Mouse (Mus musculus) naive thymus-derived CD4-positive, alpha-beta T cell, adult 2 months (primary cell): ENCODE results near the gene Gm11634.
A peak's percentile ranks its signal among the peaks of the same experiment; 100 is the strongest.
"Not testable (repeated sequence)": the region's sequence is repeated elsewhere in the genome, so short reads cannot be mapped to it uniquely, and the experiment has no call there.

Experiments used
- DNase-seq: peaks from one replicate; pipeline ENCODE4 v3.0.0-alpha.2; 2011; ENCODE audit warnings: low read depth

Gm11634 gene

DNA sequence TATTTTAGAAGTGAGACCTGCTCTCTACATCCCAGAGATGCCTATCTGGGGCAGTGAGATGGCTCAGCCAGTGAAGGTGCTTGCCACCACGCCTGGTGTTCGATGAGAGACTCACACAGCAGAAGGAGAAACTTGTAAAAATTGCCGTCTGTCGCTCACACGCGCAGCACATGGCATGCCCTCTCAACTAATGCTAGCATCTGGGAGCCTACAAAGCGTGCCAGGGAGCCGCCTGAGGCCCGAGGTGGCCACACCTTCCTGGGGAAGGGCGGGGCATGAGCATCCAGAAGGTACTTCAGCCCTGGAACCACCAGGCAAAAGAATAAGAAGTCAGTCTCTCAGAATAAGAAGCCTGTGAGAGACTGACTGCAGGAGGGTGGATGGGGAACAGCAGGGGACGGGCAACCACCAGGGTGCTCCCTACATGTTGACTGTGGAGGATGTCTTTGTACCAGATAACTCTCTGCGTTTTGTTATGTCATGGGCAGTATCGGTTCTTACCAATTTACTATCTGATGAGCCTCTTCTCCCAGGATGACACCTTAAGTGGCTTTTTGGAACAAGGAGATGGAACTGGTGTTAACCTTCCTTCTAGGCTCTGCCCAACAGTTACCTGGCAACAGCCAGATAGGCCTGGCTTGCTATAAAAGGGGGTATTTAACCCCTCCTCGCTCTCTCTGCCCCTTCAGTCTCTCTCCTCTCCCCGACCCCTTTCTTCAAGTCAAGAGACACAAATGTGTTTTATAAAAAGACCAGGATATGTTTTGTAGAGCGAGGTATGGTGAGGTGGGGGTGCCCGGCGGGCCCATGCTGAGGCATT is 18.1 kb upstream of the Gm11634 start:
- no peak for DNase-seq

DNA sequence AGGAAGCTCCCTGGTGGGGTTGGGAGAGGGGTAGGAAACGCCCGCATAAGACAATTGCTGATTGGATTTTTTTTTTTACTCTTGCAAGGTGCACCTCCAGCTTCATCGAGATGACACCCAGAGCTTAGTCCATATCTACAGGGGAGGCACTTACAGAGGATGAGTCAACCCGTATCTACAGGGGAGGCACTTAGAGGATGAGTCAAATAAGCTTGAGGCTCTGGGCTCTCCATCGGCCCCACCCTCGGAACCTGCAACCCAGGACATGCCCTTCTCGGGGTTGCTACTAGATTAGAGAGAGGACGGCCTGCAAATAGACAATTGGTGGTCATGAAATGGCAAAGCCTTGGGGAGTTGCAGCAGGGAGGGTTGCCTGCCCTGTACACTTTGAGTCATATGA is 17.0 kb upstream of the Gm11634 start:
- no peak for DNase-seq

DNA sequence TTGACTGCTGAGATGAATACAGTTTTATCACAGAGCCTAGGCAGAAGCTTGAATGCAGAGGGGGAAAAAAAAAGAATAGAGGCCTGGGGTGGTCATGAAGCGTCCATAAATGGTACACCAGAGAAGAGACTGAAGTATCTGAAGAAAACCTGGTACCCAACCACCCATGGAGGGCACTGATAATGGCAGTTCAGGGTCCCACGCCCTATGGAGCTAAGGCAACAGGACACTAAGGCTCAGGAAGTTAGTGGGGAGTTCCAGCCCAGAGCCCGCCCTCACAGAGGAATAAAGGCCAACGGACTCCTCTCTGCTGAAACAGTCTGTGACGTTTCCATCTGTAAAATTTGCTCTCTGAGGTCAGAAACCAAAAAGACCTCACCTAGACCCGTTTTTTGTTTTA is 16.3 kb upstream of the Gm11634 start:
- DNase-seq: no peak

DNA sequence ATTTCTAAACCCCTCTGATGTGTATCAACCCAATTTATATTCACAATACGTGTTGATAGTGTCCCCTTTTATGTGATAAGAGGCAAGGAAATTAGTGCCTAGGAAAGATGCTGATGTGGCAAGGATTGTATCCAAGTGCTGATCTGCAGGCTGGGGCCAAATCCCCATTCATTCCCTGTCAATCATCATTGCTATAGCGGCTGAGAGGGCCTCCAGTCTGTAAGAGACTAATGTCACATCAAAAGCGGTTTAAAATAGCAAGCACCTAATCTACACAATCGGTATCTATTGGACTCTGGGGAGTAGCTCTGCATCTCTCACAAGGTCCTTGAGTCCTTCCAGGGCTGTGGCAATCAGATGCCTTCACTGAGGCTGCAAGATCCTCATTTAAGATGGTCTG is 15.1 kb upstream of the Gm11634 start:
- no peak for DNase-seq

DNA sequence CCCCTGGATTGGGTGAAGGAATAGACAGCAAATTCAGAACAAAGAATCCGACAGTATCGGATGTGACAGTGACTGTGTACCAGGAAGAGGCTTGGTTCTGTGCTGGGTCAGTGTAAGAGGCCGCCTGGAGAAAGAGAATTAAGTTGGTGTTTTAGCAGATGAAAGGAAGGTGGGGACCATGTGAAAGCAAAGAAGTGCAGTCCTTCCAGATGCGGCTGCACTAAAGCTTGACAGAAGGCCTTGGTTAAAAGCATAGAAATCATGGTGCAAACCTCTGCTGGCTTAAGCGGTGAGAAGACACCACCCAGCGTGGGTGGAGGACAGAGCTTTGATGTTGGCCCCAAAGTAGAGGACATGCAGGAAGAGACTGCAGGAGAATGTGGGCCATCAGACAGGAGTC is 14.5 kb upstream of the Gm11634 start:
- no peak for DNase-seq

DNA sequence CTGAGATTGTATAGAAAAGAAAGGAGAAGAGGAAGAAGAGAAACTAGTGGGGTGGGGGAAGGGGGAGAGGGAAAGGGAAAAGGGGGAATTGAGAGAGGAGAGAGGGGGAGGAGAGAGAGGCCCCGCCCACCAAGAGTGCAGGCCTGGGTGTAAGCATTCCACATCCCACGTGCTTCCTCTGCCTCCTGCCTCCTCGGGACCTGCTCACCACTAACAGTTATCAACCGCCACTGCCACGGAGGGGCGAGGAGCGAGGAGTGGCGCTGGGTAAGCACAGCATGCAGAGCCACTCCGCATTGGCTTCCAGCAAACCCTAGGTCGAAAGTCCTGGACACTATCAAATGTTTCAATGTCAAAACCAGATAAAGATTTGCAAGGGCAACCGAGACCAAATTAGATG is 11.4 kb upstream of the Gm11634 start:
- no peak for DNase-seq

DNA sequence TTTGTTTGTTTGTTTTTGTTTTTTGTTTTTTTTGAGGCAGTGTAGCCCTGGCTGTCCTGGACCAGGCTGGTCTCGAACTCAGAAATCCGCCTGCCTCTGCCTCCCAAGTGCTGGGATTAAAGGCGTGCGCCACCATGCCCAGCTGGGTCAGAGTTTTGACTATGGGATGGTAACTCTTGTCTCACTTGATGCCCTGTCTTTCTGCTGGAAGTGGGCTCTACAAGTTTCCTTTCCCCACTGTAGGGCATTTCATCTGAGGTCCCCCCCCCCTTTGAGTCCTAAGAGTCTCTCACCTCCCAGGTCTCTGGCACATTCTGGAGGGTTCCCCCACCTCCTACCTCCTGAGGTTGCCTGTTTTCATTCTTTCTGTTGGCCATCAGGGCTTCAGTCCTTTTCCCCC is 8.1 kb upstream of the Gm11634 start:
- DNase-seq: not testable (repeated sequence)

DNA sequence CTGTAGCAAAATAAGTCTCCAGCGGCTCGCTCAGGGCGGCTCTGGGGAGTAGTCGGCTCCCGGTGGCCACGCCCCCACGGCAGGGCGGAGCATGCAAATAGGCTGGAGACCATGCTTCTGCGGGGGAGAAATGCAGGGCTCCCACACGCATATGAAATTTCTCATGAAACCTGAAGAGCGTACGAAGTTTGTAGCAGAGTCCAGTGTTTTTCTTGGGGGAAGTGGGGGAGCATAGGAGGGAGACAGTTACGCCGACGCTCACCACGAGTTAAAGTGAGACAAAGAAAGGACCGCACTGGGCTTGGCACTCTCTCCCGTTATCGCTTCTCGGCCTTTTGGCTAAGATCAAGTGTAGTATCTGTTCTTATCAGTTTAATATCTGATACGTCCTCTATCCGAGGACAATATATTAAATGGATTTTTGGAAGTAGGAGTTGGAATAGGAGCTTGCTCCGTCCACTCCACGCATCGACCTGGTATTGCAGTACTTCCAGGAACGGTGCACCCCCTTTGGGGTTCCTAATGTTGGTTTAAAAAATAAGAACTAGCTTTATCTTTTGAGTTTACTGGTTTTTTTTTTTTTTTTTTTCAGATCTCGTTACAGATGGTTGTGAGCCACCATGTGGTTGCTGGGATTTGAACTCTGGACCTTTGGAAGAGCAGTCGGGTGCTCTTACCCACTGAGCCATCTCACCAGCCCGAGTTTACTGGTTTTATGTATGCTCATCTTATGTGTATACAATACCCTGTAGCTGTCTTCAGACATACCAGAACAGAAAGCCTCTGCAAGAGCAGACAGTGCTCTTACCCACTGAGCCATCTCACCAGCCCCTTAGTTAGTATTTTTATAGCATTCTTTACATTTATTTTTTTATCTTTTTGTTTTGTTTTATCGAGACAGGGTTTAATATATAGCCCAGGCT is 5.7 kb upstream of the Gm11634 start:
- DNase-seq: peak; percentile 83

DNA sequence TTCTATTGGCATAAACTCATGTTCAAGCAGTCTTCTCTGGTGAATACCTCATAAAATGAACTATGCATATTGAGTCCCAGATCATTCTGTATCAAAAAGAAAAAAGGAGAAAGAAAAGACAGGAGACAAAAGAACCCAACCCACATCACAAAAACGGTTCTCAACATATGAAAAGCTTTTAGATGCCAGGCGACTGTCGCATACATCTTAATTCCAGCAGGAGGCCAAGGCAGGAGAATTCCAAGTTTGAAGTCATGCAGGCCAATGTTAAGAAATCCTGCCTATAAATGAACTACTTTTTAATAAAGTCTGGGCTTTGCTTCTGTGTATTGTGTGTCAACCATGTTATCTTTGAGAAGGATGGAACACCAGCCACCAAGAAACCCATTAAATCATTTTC is 5.1 kb upstream of the Gm11634 start:
- no peak for DNase-seq

DNA sequence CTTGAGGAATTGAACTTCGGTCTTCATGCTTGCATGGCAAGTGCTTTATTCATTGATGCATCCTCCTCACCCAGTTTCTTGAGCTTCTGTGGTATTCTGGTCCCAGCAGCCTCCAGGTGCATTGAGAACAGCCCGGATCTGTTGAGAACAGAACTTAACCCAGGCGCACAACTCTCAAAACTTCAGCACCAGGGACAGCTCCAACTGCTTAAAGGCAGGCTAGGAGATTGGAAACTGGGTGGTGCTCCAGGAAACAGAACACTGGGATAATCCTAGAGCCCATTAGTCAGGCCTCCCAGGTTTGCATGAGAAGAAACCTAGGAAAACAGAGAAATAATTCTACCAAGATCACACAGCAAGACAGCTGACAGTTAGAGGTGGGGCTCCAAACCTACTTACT is 3.4 kb upstream of the Gm11634 start:
- peak; percentile 79 for DNase-seq

DNA sequence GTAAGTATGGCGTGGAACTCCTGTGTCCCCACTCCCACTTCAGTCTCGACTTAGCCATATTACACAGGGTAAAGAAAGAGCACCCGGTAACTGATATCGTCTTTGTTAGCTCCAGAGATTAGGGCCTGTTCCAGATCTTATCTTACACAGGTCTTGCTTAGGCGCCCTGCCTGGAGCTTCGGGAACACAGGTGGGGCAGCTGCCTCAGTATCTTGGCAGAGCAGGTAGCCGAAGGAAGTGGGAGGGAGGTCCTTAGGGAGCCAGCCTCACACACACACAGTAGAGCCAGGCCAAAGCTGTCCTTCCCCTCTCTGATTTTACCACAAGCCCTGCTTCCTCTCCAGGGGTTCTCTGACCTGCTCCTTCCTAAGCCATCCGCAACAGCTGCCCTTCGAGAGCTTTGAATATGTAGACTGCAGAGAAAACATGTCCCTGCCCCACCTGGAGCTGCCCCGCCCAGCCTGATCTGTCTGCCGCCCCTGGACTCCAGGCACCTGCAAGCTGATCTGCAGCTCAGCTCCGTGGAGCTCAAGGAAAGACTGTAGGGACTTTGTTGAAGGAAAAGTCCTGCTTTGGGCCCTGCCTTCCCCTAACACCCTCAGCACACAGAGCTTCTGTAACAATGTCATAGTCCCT is 8.9 kb downstream of the Gm11634 start:
- DNase-seq: no peak

DNA sequence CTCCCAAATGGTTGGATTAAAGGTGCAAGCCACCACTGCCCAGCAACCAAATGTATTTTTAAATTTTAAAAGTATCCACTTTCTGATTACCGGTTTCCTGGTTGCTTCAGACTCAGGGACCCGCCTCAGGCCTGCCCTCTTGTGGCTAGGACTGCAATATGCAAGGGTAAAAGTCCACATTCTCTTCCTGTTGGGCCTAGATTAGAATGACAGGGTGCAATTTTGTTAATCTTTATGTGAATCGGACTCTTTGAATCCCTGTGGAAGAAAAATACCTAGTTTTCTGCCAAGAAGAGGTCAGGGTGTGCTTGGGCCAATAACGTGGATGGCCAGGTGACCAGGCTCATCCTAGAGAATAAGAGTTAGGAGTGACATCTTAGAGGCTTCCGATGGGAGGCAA is 9.6 kb downstream of the Gm11634 start:
- peak; percentile 82 for DNase-seq

DNA sequence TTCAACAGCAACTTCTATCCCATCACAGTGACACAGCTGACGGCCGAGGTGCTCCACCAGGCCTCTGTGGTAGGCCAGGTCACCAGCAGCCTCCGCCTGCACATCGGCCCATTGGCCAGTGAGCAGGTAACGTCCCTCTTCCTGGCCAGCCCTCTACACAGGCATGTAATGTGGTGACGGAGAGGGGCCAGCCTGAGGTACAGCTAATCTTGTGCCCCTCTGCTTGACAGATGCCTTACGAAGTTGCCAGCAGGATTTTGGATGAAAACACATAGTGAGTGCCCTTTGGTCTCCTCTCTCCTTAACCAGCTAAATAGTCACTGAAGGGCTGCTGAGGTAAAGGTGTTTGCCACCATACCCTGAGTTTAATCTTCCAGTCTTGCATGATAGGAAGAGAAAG is 10.2 kb downstream of the Gm11634 start:
- no peak for DNase-seq

DNA sequence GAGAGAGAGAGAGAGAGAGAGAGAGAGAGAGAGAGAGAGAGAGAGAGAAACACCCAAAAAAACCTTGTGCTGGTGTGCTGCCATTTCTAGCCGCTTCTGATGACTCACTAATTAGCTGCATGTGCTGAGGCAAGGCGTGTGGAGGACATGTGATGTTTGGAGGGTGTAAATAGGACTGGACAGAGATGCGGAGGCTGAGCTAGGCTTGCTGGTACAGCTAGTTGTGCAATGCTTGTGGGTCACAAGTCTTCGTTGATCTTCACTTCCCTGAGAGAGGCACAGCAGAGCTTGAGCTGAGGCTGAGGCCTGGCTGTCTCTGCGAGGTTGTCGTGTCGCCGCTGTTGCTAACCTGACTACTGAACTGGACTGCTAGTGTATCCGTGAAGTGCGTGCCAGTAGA is 11.4 kb downstream of the Gm11634 start:
- DNase-seq: no peak

DNA sequence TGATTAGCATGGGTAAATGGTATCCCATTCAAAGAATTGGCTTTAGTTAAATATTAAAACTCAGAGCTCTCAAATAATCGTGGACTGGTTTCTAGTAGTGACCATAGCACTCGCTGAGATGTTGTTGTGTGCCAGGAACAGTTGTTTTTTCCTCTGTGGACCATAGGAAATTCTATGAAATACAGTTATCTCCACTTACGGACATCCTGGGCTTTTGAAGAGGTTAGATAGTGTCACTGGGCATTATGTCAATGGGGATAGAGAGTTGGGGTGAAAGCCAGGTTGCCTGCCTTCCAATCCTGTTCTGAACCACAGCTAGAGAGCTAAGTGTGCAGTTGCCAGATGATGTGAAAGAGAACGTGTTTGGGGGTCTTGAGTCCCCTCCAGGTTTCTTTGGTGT is 13.3 kb downstream of the Gm11634 start:
- DNase-seq: no peak

DNA sequence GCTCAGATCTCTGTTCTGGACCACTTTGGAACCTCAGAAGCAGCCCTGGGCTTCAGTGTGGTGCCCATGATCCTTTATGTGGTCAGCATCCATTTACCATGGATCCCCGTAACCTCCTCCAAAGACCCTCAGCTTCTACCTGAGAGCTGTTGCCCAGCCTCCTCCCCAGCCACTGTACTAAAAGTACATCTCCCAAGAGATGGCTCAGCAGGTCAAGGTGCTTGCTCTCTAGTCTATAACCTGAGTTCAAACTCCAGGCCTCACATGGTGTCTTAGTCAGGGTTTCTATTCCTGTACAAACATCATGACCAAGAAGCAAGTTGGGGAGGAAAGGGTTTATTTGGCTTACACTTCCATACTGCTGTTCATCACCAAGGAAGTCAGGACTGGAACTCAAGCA is 14.0 kb downstream of the Gm11634 start:
- not testable (repeated sequence) for DNase-seq

DNA sequence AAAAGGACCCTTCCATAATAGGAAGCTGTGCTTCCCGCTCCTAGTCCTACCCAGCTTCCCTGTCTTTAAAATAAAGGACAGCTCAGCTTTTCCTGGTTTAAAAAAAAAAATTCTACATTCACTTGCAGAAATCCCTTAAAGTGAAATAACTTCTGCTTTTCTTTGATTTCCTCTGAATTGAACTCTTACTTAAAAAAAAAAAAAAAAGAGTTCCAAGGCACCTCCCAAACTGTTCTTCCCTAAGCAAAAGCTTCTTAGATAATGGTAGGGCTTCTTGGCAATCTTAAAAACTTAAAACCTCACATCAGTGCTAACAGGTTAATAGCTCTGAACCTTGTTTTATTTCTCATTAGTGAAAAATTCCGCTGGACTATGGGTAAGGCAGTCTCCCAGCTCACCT is 15.9 kb downstream of the Gm11634 start:
- DNase-seq: no peak

DNA sequence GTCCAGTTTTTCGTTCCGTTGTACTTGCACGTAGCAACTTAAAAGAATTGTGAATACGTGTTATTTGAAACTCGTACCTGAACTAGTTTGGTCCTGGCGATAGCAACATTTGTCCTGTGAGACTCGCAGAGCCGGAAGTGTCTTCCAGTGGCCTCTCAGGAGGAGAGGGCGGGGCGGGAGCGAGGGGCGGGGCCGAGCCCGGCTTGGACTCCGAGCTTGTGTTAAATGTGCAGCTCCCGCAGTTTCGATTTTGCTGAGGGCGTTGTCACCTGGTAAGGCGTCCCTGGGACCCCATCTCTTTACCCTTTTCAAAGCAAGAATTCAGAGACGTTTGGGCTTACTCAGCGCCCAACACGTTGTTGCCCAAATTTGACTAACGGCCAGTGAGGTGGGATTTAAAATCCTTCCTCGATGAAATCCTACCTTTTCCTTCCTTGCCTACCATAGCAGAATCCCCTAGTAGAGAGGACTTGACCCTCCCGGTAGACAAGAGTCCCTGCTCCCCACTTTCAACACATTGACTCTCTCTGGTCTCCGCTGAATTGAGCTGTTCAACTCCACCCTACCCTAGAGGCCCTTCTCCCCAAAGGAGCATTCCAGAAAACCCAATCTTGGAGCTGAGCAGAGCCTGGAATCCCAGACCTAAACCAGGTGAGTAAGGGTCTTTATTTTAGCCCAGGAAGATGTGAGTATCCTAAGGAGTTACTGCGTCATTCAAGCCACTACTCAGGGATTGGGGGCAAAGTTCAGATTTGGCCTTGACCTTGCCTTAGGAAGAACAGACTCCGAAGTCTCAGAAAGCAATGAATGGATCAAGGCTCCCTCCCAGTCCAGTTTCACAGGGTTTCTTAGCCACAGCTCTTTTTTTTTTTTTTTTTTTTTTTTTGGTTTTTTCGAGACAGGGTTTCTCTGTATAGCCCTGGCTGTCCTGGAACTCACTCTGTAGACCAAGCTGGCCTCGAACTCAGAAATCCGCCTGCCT is 16.7 kb downstream of the Gm11634 start, which contains the start of gene Tmem106a:
Tmem106a (plus strand) TSS at position 189 of the 982 bp plus-strand sequence.
- DNase-seq: peak; percentile 75

DNA sequence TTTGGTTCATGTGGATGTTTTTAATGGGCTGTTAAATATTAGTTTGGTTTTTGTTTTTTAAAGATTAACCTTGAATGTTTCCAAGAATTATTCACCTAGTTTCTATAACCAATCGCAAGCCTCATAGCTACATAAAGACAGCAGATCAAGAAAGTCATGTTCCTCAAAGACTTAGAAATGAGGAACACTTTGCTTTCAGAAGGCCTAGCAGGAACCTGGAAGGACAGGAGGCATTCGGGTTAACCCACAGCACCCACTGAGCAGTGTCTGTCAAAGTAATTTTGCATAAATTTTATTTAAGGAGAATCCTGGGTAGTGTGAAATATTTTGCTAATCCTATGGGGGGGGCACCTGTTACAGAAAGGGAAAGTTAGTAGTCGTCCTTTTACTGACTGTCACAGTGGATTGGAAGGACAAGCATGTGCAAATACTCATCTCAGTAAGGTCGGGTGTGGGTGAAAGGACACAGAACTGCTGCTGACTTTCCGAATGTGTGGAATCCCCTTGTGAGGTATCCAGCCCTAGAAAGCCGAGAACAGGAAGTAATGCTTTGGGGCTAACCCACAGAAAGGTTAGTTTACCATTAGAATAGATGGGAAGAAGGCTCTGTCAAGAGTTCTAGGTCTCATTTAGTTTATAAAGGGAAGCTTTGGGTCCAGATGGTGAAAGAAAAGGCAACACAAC is 17.8 kb downstream of the Gm11634 start:
- no peak for DNase-seq

DNA sequence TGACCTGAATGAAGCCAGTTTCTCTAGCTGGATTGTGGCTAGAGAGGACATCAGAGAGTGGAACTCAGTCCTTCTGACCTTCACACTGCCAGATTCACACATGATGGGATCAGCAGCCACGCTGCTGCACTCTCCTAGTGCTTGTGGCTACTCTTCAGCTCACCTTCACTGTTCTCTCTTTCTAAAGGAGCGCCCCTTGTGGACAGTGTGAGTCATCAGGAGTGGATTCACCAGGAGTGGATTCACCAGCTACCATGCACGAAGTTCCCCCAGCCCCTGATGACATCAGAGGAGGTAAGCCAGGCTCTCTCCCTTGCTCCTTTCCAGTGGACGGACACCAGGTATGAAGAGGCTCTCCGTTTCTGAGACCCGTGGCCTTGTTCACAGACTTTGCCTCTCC is 22.9 kb downstream of the Gm11634 start:
- no peak for DNase-seq

DNA sequence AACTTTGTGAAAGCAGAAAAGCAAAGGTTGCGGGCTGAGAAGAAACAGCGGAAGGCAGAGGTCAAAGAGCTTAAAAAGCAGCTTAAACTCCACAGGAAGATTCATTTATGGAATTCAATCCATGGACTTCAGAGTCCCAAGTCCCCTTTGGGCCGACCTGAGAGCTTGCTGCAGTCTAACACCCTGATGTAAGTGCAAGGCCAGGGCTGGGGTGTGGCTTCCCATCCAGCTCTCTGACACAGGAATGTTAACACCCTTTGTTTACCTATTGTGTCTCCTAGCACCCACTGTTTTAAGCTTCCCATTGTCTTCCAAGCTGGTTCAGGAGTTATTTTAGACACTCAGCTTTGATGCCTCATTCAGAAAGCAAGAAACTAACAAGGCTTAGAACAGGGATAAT is 30.6 kb downstream of the Gm11634 start:
- DNase-seq: no peak
